Mouse (Mus musculus): ENCODE results near the gene A630095N17Rik.

DNA sequence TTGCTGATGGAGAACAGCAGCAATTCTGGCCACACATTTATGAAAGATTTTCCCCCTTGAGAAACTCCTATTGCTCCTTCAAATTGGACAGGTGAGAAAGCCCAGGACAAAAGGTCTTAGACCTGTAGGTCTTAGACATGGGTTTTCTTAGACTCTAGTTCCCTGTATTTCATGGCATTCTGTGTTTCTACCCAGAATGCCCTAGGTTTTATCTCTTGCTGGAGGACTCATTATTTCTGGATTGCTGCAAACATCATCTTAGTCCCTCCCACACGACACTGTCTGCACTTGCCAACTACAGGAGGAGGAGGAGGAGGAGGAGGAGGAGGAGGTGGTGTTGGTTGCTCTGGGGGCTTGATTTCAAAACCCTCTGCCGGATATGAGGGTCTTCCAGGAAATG is 5.8 kb downstream of the A630095N17Rik start:
- TF ChIP-seq CTCF (IDR thresholded peaks at IDR 0.05; ENCODE audit: insufficient read depth, low read depth, low read length) (no peak), POLR2A (IDR thresholded peaks at IDR 0.05; ENCODE audit: insufficient read depth, low read depth, low read length) (no peak)
